Mouse (Mus musculus): ENCODE measurements around the gene Tmem141.

DNA sequence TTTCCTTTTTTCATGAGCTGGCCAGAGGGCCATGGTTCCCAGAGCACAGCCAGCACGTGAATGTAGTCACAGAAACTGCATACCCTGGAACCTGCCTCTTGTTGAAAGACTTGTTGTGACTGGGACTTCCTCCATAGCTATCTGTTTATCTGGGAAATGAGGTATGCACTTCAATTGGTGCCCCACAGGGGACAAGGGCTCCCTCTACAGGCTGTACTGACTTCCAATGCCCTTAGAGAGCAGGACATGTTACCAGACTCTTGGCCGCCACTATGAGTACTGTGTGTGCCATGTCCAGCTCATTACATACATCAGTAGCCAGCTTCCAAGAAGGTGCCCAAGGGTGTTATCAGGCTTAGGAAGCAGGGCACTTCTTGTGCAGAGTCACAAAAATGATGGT, 29.9 kb downstream of the Tmem141 start:
- TF ChIP-seq CTCF (IDR thresholded peaks at IDR 0.05; ENCODE audit: low read depth) (peak; percentile 25; the same call in 1 of the 2 replicates), EP300 (IDR thresholded peaks at IDR 0.05; ENCODE audit: low read depth) (no peak)
